Mouse (Mus musculus) heart, postnatal 0 days (tissue): Measurements from ENCODE around the gene Tmcc1.

Experiments used
- CTCF ChIP-seq: IDR thresholded peaks from 2 replicates; pipeline ENCODE4 v1.5.1; 2016; ENCODE audit warnings: antibody characterized with exemption, control low read depth, low read depth
- EP300 ChIP-seq: IDR thresholded peaks from 2 replicates; pipeline ENCODE4 v1.6.1; 2016; ENCODE audit warnings: antibody characterized with exemption, low read depth

DNA sequence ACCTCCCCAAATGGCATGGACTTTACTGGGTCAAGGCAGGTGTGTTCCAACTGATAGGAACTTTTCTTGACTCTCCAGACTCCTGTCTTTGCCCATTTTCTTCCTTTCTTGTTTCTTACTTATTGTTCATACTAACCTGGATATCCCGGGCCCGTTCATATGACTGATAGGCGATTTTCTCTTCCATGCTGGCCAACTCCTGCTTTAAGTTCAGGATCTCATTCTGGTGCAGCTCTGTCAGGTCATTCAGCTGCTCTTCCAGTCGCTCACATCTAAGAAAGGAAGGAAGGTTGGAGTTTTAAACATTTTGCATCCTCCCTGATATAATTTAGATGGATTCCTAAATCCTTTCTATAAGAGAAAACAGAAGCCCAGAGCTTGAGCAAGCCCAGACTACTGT, 168.6 kb downstream of the Tmcc1 start:
- TF ChIP-seq CTCF, result no peak
- no peak for TF ChIP-seq EP300
